Mouse (Mus musculus) liver, postnatal 0 days (tissue): ENCODE measurements at regions not wholly inside any gene's neighbourhood (a gene's known extent, or its start where the extent isn't known, plus 50 kb on each side); places are given as distances from the start of the nearest gene placed in this dataset.

Source experiments
- ATAC-seq: fragments of 200-750 bp; cut with Nextera tagmentation; 2 replicates; pipeline ENCODE4 v1.8.0; 2017; ENCODE audit warnings: mild to moderate bottlenecking, moderate library complexity
- DNase-seq: peaks from one replicate; pipeline ENCODE4 v3.0.0-alpha.2; 2016
- H3K27ac ChIP-seq: fragments of 300-500 bp; sonication (generic); 2 replicates; pipeline ENCODE4 v1.5.1; 2014; ENCODE audit warnings: antibody characterized with exemption, moderate library complexity, mild to moderate bottlenecking, low read depth
- H3K27me3 ChIP-seq: fragments of 300-500 bp; sonication (generic); 2 replicates; pipeline ENCODE4 v1.6.1; 2014; ENCODE audit warnings: low read length, control low read depth, mixed read lengths; ENCODE audit not compliant: insufficient read depth
- H3K36me3 ChIP-seq: fragments of 300-500 bp; sonication (generic); replicated peaks from 2 replicates; pipeline ENCODE4 v1.6.1; 2014; ENCODE audit warnings: mild to moderate bottlenecking, control low read depth, low read length, moderate library complexity, mixed read lengths; ENCODE audit not compliant: insufficient read depth
- H3K4me1 ChIP-seq: fragments of 300-500 bp; sonication (generic); 2 replicates; pipeline ENCODE4 v1.6.1; 2014; ENCODE audit warnings: antibody characterized with exemption, mild to moderate bottlenecking, control low read depth; ENCODE audit not compliant: insufficient read depth
- H3K4me2 ChIP-seq: fragments of 300-500 bp; sonication (generic); 2 replicates; pipeline ENCODE4 v1.6.1; 2014; ENCODE audit warnings: low read depth, mild to moderate bottlenecking, low read length, moderate library complexity, mixed read lengths
- H3K4me3 ChIP-seq: fragments of 300-500 bp; sonication (generic); 2 replicates; pipeline ENCODE4 v1.5.1; 2014; ENCODE audit warnings: low read depth, low read length
- H3K9ac ChIP-seq: fragments of 300-500 bp; sonication (generic); replicated peaks from 2 replicates; pipeline ENCODE4 v1.6.1; 2014; ENCODE audit warnings: mild to moderate bottlenecking, moderate library complexity
- H3K9me3 ChIP-seq: fragments of 300-500 bp; sonication (generic); 2 replicates; pipeline ENCODE4 v1.6.1; 2016; ENCODE audit warnings: mild to moderate bottlenecking, control low read depth, low read length, mixed read lengths
- CTCF ChIP-seq: sonication (generic); IDR thresholded peaks from 2 replicates; pipeline ENCODE4 v1.5.1; 2016; ENCODE audit warnings: antibody characterized with exemption, low read depth
- EP300 ChIP-seq: IDR thresholded peaks from 2 replicates; pipeline ENCODE4 v1.6.1; 2016; ENCODE audit warnings: antibody characterized with exemption, low read depth, mild to moderate bottlenecking
- WGBS: fragments of 180-500 bp; shearing (Covaris S2); extraction: QIAGEN DNeasy Blood & Tissue Kit; methylation state at CpG from one replicate; pipeline ENCODE4 v1.1.7; 2014; ENCODE audit not compliant: insufficient replicate concordance; 5-methylcytosine and 5-hydroxymethylcytosine counted together

DNA sequence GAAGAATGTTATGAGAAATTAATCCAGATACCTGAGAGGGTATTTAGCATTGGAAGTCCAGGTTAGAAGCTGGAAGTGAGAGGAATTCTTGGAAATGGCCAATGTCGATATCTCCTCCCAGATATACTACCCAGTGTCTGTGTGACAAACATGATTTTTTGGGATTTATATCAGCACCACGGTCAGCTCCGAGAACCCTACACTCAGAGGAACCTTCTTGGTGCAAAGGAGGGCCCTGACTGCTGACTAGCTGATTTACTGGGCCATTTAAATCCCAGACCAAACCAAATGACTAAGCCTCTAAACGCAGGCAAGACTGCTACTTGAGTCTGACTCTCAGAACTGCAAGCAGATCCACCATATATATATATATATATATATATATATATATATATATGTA is 154.2 kb downstream of the Dmrta2 start:
- WGBS, result 41% methylated on average over 4 of the region's 4 CpGs

GRCm38 (mm10) chr4:110134036-110134435 is 156.2 kb downstream of the Dmrta2 start:
- ATAC-seq (no peak), DNase-seq (no peak)
- TF ChIP-seq CTCF, result no peak
- no peak for TF ChIP-seq EP300
- H3K9me3 ChIP-seq, result no peaks in the 10 kb centered on the region
- no peak overlapping the region for H3K27ac ChIP-seq
- H3K27me3 ChIP-seq, result no peaks in the 10 kb centered on the region
- H3K36me3 ChIP-seq, result no peaks in the 10 kb centered on the region
- 19% methylated on average over 7 of the region's 7 CpGs for WGBS
- H3K4me2 ChIP-seq, result no peak overlapping the region
- H3K4me1 ChIP-seq, result no peaks in the 10 kb centered on the region
- H3K9ac ChIP-seq, result no peak overlapping the region
- H3K4me3 ChIP-seq, result no peak overlapping the region

More for the DNA sequence above, 154.2 kb downstream of the Dmrta2 start:
- Histone ChIP-seq H3K36me3 (no peaks in the 10 kb centered on the region), H3K4me3 (no peak overlapping the region), H3K9ac (no peak overlapping the region), H3K4me2 (no peak overlapping the region), H3K4me1 (no peaks in the 10 kb centered on the region), H3K27me3 (no peaks in the 10 kb centered on the region), H3K27ac (no peak overlapping the region), H3K9me3 (no peaks in the 10 kb centered on the region)
- TF ChIP-seq EP300, result no peak
- TF ChIP-seq CTCF, result no peak
- no peak for ATAC-seq
- DNase-seq, result no peak

- no peak for TF ChIP-seq CTCF
- no peak for TF ChIP-seq EP300
Measured at GRCm38 (mm10) chr4:110145229-110145628, 167.4 kb downstream of the Dmrta2 start.

DNA sequence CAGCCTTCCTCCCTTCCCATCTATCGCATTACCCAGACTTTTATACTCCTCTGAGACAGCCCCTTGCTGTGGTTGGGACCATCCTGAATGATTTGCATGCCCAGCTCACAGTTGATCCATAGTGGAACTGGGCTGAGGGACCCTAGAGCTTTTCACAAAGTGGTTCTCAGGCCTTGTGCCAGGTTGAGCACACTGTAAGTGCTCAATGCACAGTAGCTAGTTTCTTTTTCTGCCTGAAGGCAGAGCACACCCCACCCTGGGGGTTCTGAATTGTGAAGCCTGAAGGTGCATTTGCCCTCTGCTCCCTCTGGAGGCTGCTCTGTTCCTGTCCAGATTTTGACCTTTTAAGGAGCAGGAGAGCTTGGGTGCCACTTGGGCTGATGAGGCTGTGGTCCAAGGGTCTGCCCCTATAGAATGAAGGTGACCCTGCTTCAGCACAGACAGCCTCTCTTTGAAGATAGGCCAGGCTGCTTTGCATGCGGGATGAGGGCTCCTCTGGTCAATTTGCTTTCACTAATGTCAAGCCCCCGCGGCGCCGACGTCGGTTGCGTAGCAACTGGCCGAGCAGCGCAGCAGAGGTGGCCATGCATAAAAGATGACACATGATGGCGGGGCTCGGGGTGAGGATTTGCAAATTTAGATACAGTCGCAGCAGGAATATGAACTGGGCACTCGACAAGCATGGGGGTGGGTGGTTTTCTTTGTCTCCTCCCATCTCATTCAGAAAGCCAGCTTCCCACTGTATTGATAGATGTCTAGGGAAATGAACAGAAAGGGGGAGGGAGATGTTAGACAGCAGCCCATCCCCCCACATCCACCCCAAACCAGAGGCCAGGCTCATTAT is 174.5 kb downstream of the Dmrta2 start:
- Histone ChIP-seq H3K27me3 (no peaks in the 10 kb centered on the region), H3K4me1 (no peaks in the 10 kb centered on the region), H3K36me3 (no peaks in the 10 kb centered on the region), H3K4me3 (no peak overlapping the region), H3K4me2 (no peak overlapping the region), H3K9me3 (no peaks in the 10 kb centered on the region), H3K27ac (no peak overlapping the region), H3K9ac (no peak overlapping the region)
- ATAC-seq (no peak), DNase-seq (no peak)
- no peak for TF ChIP-seq EP300
- no peak for TF ChIP-seq CTCF
- WGBS, result 34% methylated on average over 15 of the region's 15 CpGs

More at GRCm38 (mm10) chr4:110145229-110145628, 167.4 kb downstream of the Dmrta2 start:
- Histone ChIP-seq H3K27ac (no peak overlapping the region), H3K4me1 (no peaks in the 10 kb centered on the region), H3K9ac (no peak overlapping the region), H3K4me3 (no peak overlapping the region), H3K9me3 (no peaks in the 10 kb centered on the region), H3K4me2 (no peak overlapping the region), H3K27me3 (no peaks in the 10 kb centered on the region), H3K36me3 (no peaks in the 10 kb centered on the region)
- WGBS, result 71% methylated on average over 1 of the region's 1 CpGs
- ATAC-seq, result no peak
- no peak for DNase-seq
